Mouse (Mus musculus) thymus, postnatal 0 days (tissue): ENCODE measurements around the gene Catsperg1. TPM values are rescaled to one million over a fixed set of nuclear protein-coding genes. Genes with fewer than 3 reads are reported as not detected.
"Not testable (repeated sequence)": the region's sequence is repeated elsewhere in the genome, so short reads cannot be mapped to it uniquely, and the experiment has no call there.

Experiments used
- DNase-seq: peaks from one replicate; pipeline ENCODE4 v3.0.0-alpha.2; 2015; ENCODE audit warnings: low spot score
- polyA plus RNA-seq: library from polyadenylated mRNA; unstranded; fragments of >200 nt; fragmentation: Nextera tagmentation; extraction: Ambion mirVana; gene quantifications from 2 replicates; pipeline ENCODE4 v1.2.1, GENCODE M21; 2015

Catsperg1 gene
- polyA plus RNA-seq, 1 experiment from 2014 or later: 0.27 TPM

- DNase-seq: not testable (repeated sequence)
These were observed 74.6 kb downstream of the Catsperg1 start for GRCm38 (mm10) chr7:29139237-29139636.

- DNase-seq: no peak
These were observed 76.4 kb downstream of the Catsperg1 start for GRCm38 (mm10) chr7:29137429-29137828.

GRCm38 (mm10) chr7:29134693-29135386, 79.0 kb downstream of the Catsperg1 start, which contains the start of gene Rasgrp4:
Rasgrp4 (plus strand) TSS chr7:29134851.
- peak; percentile 88 for DNase-seq

- DNase-seq: no peak
These were observed 79.6 kb downstream of the Catsperg1 start for GRCm38 (mm10) chr7:29134230-29134629.

Other genes with a start within 250 kb of the Catsperg1 start
- gene Eif3k, start 232.2 kb downstream of the Catsperg1 start, polyA plus RNA-seq: 497 and 515 TPM in 2 replicates
- gene Map4k1, start 232.0 kb downstream of the Catsperg1 start, polyA plus RNA-seq: 76.3 and 78.2 TPM in 2 replicates
- gene Ryr1, start 88.9 kb downstream of the Catsperg1 start, polyA plus RNA-seq: 0.16 and 0.19 TPM in 2 replicates
- gene Rasgrp4, start 79.2 kb downstream of the Catsperg1 start, polyA plus RNA-seq: 2.2 and 3.4 TPM in 2 replicates
- 49.7 and 54.4 TPM in 2 replicates for gene Fam98c, start 57.8 kb downstream of the Catsperg1 start, polyA plus RNA-seq
- 0.17 and 0.20 TPM in 2 replicates for gene Ggn, start 43.8 kb downstream of the Catsperg1 start, polyA plus RNA-seq
- 0.23 and 1.4 TPM in 2 replicates for gene Spred3, start 43.6 kb downstream of the Catsperg1 start, polyA plus RNA-seq
- 358 and 374 TPM in 2 replicates for gene Psmd8, start 33.3 kb downstream of the Catsperg1 start, polyA plus RNA-seq
- gene Kcnk6, start 18.5 kb upstream of the Catsperg1 start, polyA plus RNA-seq: 1.2 and 1.5 TPM in 2 replicates
- 76.4 and 79.3 TPM in 2 replicates for gene Yif1b, start 24.3 kb upstream of the Catsperg1 start, polyA plus RNA-seq
- gene 2200002D01Rik, start 34.4 kb upstream of the Catsperg1 start, polyA plus RNA-seq: 7.8 and 9.6 TPM in 2 replicates
- gene Spint2, start 67.9 kb upstream of the Catsperg1 start, polyA plus RNA-seq: 571 and 608 TPM in 2 replicates
- gene Ppp1r14a, start 75.3 kb upstream of the Catsperg1 start, polyA plus RNA-seq: 3.1 and 3.4 TPM in 2 replicates
- gene Dpf1, start 89.9 kb upstream of the Catsperg1 start, polyA plus RNA-seq: 3.0 and 3.5 TPM in 2 replicates